Mouse (Mus musculus): ENCODE results near the gene Ceacam2. TPM values are rescaled to one million over a fixed set of nuclear protein-coding genes. Genes with fewer than 3 reads are reported as not detected.
"Not testable (repeated sequence)": the region's sequence is repeated elsewhere in the genome, so short reads cannot be mapped to it uniquely, and the experiment has no call there.

The Ceacam2 gene
- polyA plus RNA-seq, 1 experiment from 2014 or later = not detected

- H3K27me3 ChIP-seq; H3K4me1 ChIP-seq; H3K27ac ChIP-seq (replicated peaks); ATAC-seq (ENCODE audit: insufficient number of reproducible peaks, low FRiP score, low TSS enrichment, low read depth); H3K36me3 ChIP-seq; H3K4me2 ChIP-seq (replicated peaks); H3K9me3 ChIP-seq (replicated peaks); H3K9ac ChIP-seq; H3K4me3 ChIP-seq (replicated peaks): not testable (repeated sequence)
- WGBS = 65% methylated on average over 8 of the region's 8 CpGs
These were observed 58.9 kb downstream of the Ceacam2 start for GRCm38 (mm10) chr7:25480791-25481190.

GRCm38 (mm10) chr7:25479440-25479839 lies 60.2 kb downstream of the Ceacam2 start:
- no peak overlapping the region for H3K27ac ChIP-seq (replicated peaks)
- H3K27me3 ChIP-seq = no peaks in the 10 kb centered on the region
- H3K9ac ChIP-seq = no peak overlapping the region
- no peak for ATAC-seq (ENCODE audit: insufficient number of reproducible peaks, low FRiP score, low TSS enrichment, low read depth)
- H3K4me1 ChIP-seq = no peaks in the 10 kb centered on the region
- H3K9me3 ChIP-seq (replicated peaks) = no peaks in the 10 kb centered on the region
- 0% methylated on average over 1 of the region's 1 CpGs for WGBS
- H3K4me3 ChIP-seq (replicated peaks) = no peak overlapping the region
- no peaks in the 10 kb centered on the region for H3K36me3 ChIP-seq
- no peak overlapping the region for H3K4me2 ChIP-seq (replicated peaks)

GRCm38 (mm10) chr7:25477752-25478093 lies 61.9 kb downstream of the Ceacam2 start:
- H3K4me3 ChIP-seq (replicated peaks); H3K27ac ChIP-seq (replicated peaks); H3K27me3 ChIP-seq; H3K9me3 ChIP-seq (replicated peaks); H3K36me3 ChIP-seq; H3K9ac ChIP-seq; H3K4me2 ChIP-seq (replicated peaks); H3K4me1 ChIP-seq: not testable (repeated sequence)
- 72% methylated on average over 2 of the region's 2 CpGs for WGBS
- ATAC-seq (ENCODE audit: insufficient number of reproducible peaks, low FRiP score, low TSS enrichment, low read depth) = 0 out of 2 replicates have a peak, but pooled peaks have one; percentile 51

- not testable (repeated sequence) for H3K36me3 ChIP-seq; H3K4me3 ChIP-seq (replicated peaks); H3K9me3 ChIP-seq (replicated peaks); H3K27ac ChIP-seq (replicated peaks); H3K4me2 ChIP-seq (replicated peaks); H3K9ac ChIP-seq; H3K4me1 ChIP-seq; H3K27me3 ChIP-seq
- 0 out of 2 replicates have a peak, but pooled peaks have one; percentile 9 for ATAC-seq (ENCODE audit: insufficient number of reproducible peaks, low FRiP score, low TSS enrichment, low read depth)
- WGBS = 32% methylated on average over 5 of the region's 5 CpGs
These were observed 62.4 kb downstream of the Ceacam2 start, which contains the start of gene Ceacam1 for GRCm38 (mm10) chr7:25477091-25477751. TSS of gene Ceacam1 (minus strand) at chr7:25477603.

- not testable (repeated sequence) for H3K9me3 ChIP-seq (replicated peaks); H3K27ac ChIP-seq (replicated peaks); H3K4me1 ChIP-seq; ATAC-seq (ENCODE audit: insufficient number of reproducible peaks, low FRiP score, low TSS enrichment, low read depth); H3K27me3 ChIP-seq; H3K4me3 ChIP-seq (replicated peaks); H3K9ac ChIP-seq; H3K4me2 ChIP-seq (replicated peaks); H3K36me3 ChIP-seq
- WGBS = 88% methylated on average over 6 of the region's 6 CpGs
These were observed 67.8 kb downstream of the Ceacam2 start for GRCm38 (mm10) chr7:25471821-25472220.

Other genes with a start within 250 kb of the Ceacam2 start
- gene Pafah1b3, start 241.9 kb downstream of the Ceacam2 start, polyA plus RNA-seq (2015; fragmentation: Nextera tagmentation; extraction: Ambion mirVana) = 213 and 216 TPM in 2 replicates
- gene Prr19, start 238.4 kb downstream of the Ceacam2 start, polyA plus RNA-seq (2015; fragmentation: Nextera tagmentation; extraction: Ambion mirVana) = 0.49 and 0.65 TPM in 2 replicates
- 1.2 and 1.8 TPM in 2 replicates for gene Tmem145, start 233.8 kb downstream of the Ceacam2 start, polyA plus RNA-seq (2015; fragmentation: Nextera tagmentation; extraction: Ambion mirVana)
- gene Megf8, start 222.7 kb downstream of the Ceacam2 start, polyA plus RNA-seq (2015; fragmentation: Nextera tagmentation; extraction: Ambion mirVana) = 16.4 and 17.3 TPM in 2 replicates
- 382 and 413 TPM in 2 replicates for gene Cnfn, start 170.1 kb downstream of the Ceacam2 start, polyA plus RNA-seq (2015; fragmentation: Nextera tagmentation; extraction: Ambion mirVana)
- 8.3 and 10.2 TPM in 2 replicates for gene Lipe, start 141.1 kb downstream of the Ceacam2 start, polyA plus RNA-seq (2015; fragmentation: Nextera tagmentation; extraction: Ambion mirVana)
- 1.9 and 4.3 TPM in 2 replicates for gene Cxcl17, start 127.0 kb downstream of the Ceacam2 start, polyA plus RNA-seq (2015; fragmentation: Nextera tagmentation; extraction: Ambion mirVana)
- 6.7 and 7.1 TPM in 2 replicates for gene Ceacam1, start 62.3 kb downstream of the Ceacam2 start, polyA plus RNA-seq (2015; fragmentation: Nextera tagmentation; extraction: Ambion mirVana)
- gene Erich4, start 76.0 kb upstream of the Ceacam2 start, polyA plus RNA-seq (2015; fragmentation: Nextera tagmentation; extraction: Ambion mirVana) = not detected in 2 replicates
- gene Dmac2, start 79.6 kb upstream of the Ceacam2 start, polyA plus RNA-seq (2015; fragmentation: Nextera tagmentation; extraction: Ambion mirVana) = 30.6 and 33.8 TPM in 2 replicates
- gene B3gnt8, start 86.8 kb upstream of the Ceacam2 start, polyA plus RNA-seq (2015; fragmentation: Nextera tagmentation; extraction: Ambion mirVana) = 13.5 and 13.8 TPM in 2 replicates
- gene Bckdha, start 119.1 kb upstream of the Ceacam2 start, polyA plus RNA-seq (2015; fragmentation: Nextera tagmentation; extraction: Ambion mirVana) = 55.3 and 64.7 TPM in 2 replicates
- 70.1 and 71.3 TPM in 2 replicates for gene Exosc5, start 119.3 kb upstream of the Ceacam2 start, polyA plus RNA-seq (2015; fragmentation: Nextera tagmentation; extraction: Ambion mirVana)
- gene Tmem91, start 135.3 kb upstream of the Ceacam2 start, polyA plus RNA-seq (2015; fragmentation: Nextera tagmentation; extraction: Ambion mirVana) = 3.2 and 3.4 TPM in 2 replicates
- gene B9d2, start 140.9 kb upstream of the Ceacam2 start, polyA plus RNA-seq (2015; fragmentation: Nextera tagmentation; extraction: Ambion mirVana) = 29.0 and 31.3 TPM in 2 replicates
- gene Tgfb1, start 147.1 kb upstream of the Ceacam2 start, polyA plus RNA-seq (2015; fragmentation: Nextera tagmentation; extraction: Ambion mirVana) = 4.3 and 4.8 TPM in 2 replicates
- gene Ccdc97, start 179.2 kb upstream of the Ceacam2 start, polyA plus RNA-seq (2015; fragmentation: Nextera tagmentation; extraction: Ambion mirVana) = 25.2 and 32.8 TPM in 2 replicates
- 56.8 and 61.0 TPM in 2 replicates for gene Hnrnpul1, start 214.9 kb upstream of the Ceacam2 start, polyA plus RNA-seq (2015; fragmentation: Nextera tagmentation; extraction: Ambion mirVana)
- gene Axl, start 248.8 kb upstream of the Ceacam2 start, polyA plus RNA-seq (2015; fragmentation: Nextera tagmentation; extraction: Ambion mirVana) = 112 and 124 TPM in 2 replicates

All from embryonic facial prominence, embryonic 15.5 days (tissue).